Mouse (Mus musculus) neural tube, embryonic 11.5 days (tissue): ENCODE data around the gene Alg5. TPM values are rescaled to one million over a fixed set of nuclear protein-coding genes. Genes with fewer than 3 reads are reported as not detected.

ENCODE experiments used
- ATAC-seq: fragments of 200-750 bp; cut with Nextera tagmentation; 2 replicates; pipeline ENCODE4 v1.8.0; 2017; ENCODE audit warnings: moderate number of reproducible peaks, mild to moderate bottlenecking, moderate TSS enrichment, moderate library complexity; ENCODE audit not compliant: insufficient read depth, low FRiP score, low TSS enrichment
- DNase-seq: peaks from one replicate; pipeline ENCODE4 v3.0.0-alpha.2; 2015; ENCODE audit warnings: low spot score
- H3K27ac ChIP-seq: fragments of 300-500 bp; sonication (generic); 2 replicates; pipeline ENCODE4 v1.5.1; 2014; ENCODE audit warnings: low read depth, mild to moderate bottlenecking, low read length
- H3K27me3 ChIP-seq: fragments of 300-500 bp; sonication (generic); 2 replicates; pipeline ENCODE4 v1.6.1; 2014; ENCODE audit warnings: mild to moderate bottlenecking, low read length, mixed read lengths; ENCODE audit not compliant: control insufficient read depth, insufficient read depth
- H3K36me3 ChIP-seq: fragments of 300-500 bp; sonication (generic); 2 replicates; pipeline ENCODE4 v1.6.1; 2014; ENCODE audit warnings: mild to moderate bottlenecking, low read length, moderate library complexity, mixed read lengths; ENCODE audit not compliant: control insufficient read depth, insufficient read depth
- H3K4me1 ChIP-seq: fragments of 300-500 bp; sonication (generic); 2 replicates; pipeline ENCODE4 v1.6.1; 2014; ENCODE audit warnings: low read length, mixed read lengths; ENCODE audit not compliant: control insufficient read depth, insufficient read depth
- H3K4me2 ChIP-seq: fragments of 300-500 bp; sonication (generic); 2 replicates; pipeline ENCODE4 v1.6.1; 2014; ENCODE audit warnings: low read depth, mild to moderate bottlenecking, moderate library complexity
- H3K4me3 ChIP-seq: fragments of 300-500 bp; sonication (generic); 2 replicates; pipeline ENCODE4 v1.5.1; 2014; ENCODE audit warnings: low read depth, low read length
- H3K9ac ChIP-seq: fragments of 300-500 bp; sonication (generic); 2 replicates; pipeline ENCODE4 v1.6.1; 2014; ENCODE audit warnings: mild to moderate bottlenecking, low read length
- H3K9me3 ChIP-seq: fragments of 300-500 bp; sonication (generic); 2 replicates; pipeline ENCODE4 v1.6.1; 2016; ENCODE audit warnings: low read length; ENCODE audit not compliant: control insufficient read depth
- WGBS: fragments of 180-500 bp; shearing (Covaris S2); extraction: QIAGEN DNeasy Blood & Tissue Kit; methylation state at CpG from one replicate; pipeline ENCODE4 v1.1.7; 2014; 5-methylcytosine and 5-hydroxymethylcytosine counted together
- polyA plus RNA-seq: library from polyadenylated mRNA; unstranded; fragments of >200 nt; fragmentation: Nextera tagmentation; extraction: Ambion mirVana; gene quantifications from 2 replicates; pipeline ENCODE4 v1.2.1, GENCODE M21; 2014

Alg5 gene
- polyA plus RNA-seq, 1 experiment from 2014 or later, result 38.6 TPM

DNA sequence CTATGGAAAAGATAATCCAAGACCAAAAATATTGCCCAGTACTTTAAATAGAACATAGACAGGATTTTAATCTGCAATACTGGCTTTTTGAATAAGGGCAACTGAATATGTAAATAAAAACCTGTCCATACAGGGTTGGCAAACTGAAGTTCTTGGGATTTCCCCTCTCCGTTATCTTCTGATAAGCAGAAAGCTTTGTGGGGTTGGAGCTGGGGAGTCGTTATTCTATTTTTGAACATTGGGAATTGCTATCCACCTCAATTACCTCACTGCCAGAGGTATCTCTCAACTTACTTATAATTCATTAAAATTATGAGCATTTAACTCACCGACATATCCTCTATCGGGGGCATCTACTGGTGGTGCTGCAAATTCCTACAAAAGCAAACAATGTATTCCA, 3.0 kb upstream of the Alg5 start:
- DNase-seq (no peak), ATAC-seq (no peak)
- Histone ChIP-seq H3K9ac (no peak overlapping the region), H3K4me3 (no peak overlapping the region), H3K4me1 (peaks cover 5% of the 10 kb centered on the region; the same call in 1 of the 2 replicates), H3K27ac (no peak overlapping the region), H3K9me3 (no peaks in the 10 kb centered on the region), H3K4me2 (no peak overlapping the region), H3K36me3 (peaks cover 11% of the 10 kb centered on the region), H3K27me3 (no peaks in the 10 kb centered on the region)
- 92% methylated on average over 4 of the region's 4 CpGs for WGBS

DNA sequence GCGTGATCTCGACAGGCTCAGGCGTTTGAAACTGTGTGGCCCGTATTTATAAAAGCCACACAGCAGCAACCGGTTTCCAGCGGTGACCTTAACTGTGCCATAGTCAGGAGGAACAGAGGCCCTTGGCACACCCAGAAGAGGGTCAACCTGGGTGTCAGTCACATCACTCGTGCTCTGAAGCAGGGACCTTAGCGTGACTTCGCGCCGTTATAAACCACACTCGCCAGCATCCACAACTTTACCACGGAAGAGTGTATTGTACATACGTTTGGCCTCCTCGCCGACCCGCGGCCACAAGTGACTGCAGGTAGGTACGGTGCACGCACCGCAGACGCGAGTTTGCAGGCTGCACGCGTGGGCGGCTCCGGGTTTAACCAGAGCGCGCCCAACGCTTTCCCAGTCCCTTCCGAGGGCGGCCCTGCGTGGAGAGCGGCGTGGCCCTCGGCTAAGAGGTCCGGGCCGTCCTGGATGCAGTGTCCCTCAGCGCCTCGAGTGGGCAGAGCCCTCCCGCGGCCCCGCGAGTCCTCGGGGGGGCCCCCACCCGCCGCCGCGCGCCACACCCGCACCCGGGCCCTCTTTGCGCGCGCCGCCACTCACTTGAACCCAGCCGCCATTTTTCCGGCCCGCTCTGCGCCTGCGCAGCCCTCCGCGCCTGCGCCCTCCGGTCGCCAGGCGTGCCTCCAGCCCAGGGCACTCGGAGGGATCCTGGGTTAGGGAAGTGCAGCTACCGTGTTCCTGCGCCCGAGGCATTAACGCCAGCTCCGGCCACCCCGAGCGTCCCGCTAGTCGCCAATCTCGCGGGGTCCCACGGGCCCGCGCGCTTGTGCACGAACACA, 710 bp upstream of the Alg5 start:
- WGBS, result 0% methylated on average over 48 of the region's 84 CpGs
- H3K9ac ChIP-seq, result peak overlapping the region; percentile 96
- H3K27ac ChIP-seq, result peak overlapping the region; percentile 98
- H3K27me3 ChIP-seq, result no peaks in the 10 kb centered on the region
- H3K4me3 ChIP-seq, result peak overlapping the region; percentile 70
- peak; percentile 94 for ATAC-seq
- peaks cover 7% of the 10 kb centered on the region for H3K36me3 ChIP-seq
- no peaks in the 10 kb centered on the region for H3K9me3 ChIP-seq
- peak; percentile 93 for DNase-seq
- peak overlapping the region; percentile 73 for H3K4me2 ChIP-seq
- H3K4me1 ChIP-seq, result peaks cover 5% of the 10 kb centered on the region; the same call in 1 of the 2 replicates

DNA sequence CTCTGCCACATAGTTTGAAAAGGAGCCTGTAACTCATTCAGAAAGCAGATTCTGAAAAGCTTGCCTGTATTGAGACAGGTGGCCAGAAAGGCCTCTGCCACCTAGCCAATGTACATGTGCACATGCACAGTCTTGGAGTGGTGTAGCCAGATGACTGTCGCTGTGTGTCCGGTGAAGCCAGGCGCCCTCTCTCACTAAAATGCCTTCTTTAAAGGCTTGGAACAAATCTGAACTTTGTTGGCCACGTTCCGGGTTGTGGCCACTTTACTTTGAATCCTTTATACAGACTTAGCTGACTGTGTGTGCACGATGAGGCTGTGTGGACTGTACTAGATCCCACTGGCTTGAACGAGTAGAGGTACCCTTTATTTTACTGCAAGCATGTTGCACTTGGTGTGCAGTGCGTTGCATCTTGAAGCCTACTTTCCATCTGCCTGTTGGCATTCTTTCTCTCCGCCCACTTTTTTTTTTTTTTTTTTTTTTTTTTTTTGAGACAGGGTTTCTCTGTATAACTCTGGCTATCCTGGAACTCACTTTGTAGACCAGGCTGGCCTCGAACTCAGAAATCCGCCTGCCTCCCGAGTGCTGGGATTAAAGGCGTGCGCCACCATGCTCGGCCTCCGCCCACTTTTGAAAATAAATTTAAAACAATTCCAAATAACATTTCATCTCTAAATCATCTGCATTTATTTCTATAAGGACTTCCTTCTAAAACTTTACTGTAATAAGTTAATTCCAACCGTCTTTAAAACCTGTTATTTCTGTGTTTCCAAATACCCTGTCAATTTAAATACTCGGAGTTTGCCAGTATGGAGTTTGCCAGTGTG, 975 bp downstream of the Alg5 start:
- Histone ChIP-seq H3K9me3 (no peaks in the 10 kb centered on the region), H3K4me2 (peak overlapping the region; percentile 73), H3K36me3 (peaks cover 4% of the 10 kb centered on the region), H3K4me1 (peaks cover 5% of the 10 kb centered on the region; the same call in 1 of the 2 replicates), H3K9ac (peak overlapping the region; percentile 96), H3K4me3 (peak overlapping the region; percentile 70), H3K27me3 (no peaks in the 10 kb centered on the region), H3K27ac (peak overlapping the region; percentile 98; the same call in 1 of the 2 replicates)
- peak; percentile 44 for DNase-seq
- ATAC-seq, result no peak
- 67% methylated on average over 18 of the region's 18 CpGs for WGBS

DNA sequence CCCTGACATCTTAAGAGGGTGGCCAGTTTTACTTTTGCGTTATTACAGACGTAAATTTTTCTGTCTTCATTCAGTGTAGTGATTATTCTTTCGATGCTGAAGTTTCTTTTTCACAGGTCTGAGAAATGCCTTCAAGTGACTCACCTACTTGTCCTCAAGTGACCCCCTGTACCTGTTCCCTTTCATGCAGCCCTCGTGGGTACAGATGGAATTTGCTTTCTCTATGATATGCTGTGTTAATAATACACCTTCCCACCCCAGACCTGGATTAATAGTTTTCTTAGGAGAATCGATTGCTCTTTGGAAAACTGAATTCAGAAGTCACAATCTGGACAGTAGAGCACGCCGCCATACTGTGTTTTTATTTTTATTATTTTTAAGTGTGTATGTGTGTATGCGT, 2.0 kb downstream of the Alg5 start:
- no peak overlapping the region for H3K9ac ChIP-seq
- ATAC-seq, result no peak
- no peak for DNase-seq
- peaks cover 5% of the 10 kb centered on the region; the same call in 1 of the 2 replicates for H3K4me1 ChIP-seq
- H3K4me2 ChIP-seq, result no peak overlapping the region
- H3K4me3 ChIP-seq, result no peak overlapping the region
- no peak overlapping the region for H3K27ac ChIP-seq
- WGBS, result 98% methylated on average over 8 of the region's 8 CpGs
- H3K36me3 ChIP-seq, result peaks cover 8% of the 10 kb centered on the region
- no peaks in the 10 kb centered on the region for H3K27me3 ChIP-seq
- no peaks in the 10 kb centered on the region for H3K9me3 ChIP-seq

DNA sequence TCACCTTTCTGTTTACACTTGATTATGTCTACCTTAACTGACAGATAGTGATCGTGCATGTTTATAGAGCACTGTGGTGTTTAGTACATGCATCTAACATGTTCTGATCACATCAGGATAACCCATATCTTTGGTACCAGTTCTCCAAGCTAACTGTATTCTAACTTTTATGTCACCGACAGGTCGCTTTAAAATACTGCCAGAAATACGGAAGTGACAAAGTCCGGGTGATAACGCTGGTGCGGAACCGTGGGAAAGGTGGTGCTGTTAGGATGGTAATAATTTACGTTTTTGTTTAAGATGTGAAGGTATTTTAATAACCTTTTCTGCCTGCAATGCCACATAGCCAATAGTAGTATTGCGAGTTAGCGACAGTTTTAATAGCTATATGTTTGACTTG, 6.6 kb downstream of the Alg5 start:
- H3K9ac ChIP-seq, result no peak overlapping the region
- H3K4me2 ChIP-seq, result no peak overlapping the region
- no peaks in the 10 kb centered on the region for H3K4me1 ChIP-seq
- H3K27ac ChIP-seq, result no peak overlapping the region
- H3K4me3 ChIP-seq, result no peak overlapping the region
- no peak for ATAC-seq
- DNase-seq, result no peak
- H3K36me3 ChIP-seq, result peaks cover 14% of the 10 kb centered on the region
- H3K9me3 ChIP-seq, result no peaks in the 10 kb centered on the region
- WGBS, result 97% methylated on average over 11 of the region's 11 CpGs
- H3K27me3 ChIP-seq, result no peaks in the 10 kb centered on the region

DNA sequence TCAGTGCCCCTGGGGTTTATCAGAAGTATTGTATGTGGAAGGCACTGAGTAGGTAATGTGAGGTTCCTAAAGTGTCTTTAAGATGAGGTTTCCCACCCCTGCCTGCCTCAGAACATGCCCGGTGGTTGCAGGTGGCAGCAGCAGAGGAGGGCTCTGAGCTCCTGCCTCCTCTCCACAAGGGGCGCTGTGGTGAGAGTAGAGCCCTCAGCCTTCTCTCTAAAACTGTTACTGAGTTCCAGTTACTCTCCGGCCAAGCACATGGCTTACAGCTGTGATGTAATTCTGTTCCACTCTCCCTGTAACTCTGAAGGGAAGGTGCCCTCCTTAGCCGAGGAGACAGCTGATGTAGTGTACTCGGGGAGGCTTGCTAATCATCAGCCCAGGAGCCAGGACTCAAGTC, 10.5 kb downstream of the Alg5 start:
- Histone ChIP-seq H3K4me3 (no peak overlapping the region), H3K27ac (no peak overlapping the region), H3K4me2 (no peak overlapping the region), H3K4me1 (no peaks in the 10 kb centered on the region), H3K36me3 (peaks cover 29% of the 10 kb centered on the region), H3K27me3 (no peaks in the 10 kb centered on the region), H3K9me3 (no peaks in the 10 kb centered on the region), H3K9ac (no peak overlapping the region)
- WGBS, result 74% methylated on average over 5 of the region's 5 CpGs
- DNase-seq (no peak), ATAC-seq (no peak)

DNA sequence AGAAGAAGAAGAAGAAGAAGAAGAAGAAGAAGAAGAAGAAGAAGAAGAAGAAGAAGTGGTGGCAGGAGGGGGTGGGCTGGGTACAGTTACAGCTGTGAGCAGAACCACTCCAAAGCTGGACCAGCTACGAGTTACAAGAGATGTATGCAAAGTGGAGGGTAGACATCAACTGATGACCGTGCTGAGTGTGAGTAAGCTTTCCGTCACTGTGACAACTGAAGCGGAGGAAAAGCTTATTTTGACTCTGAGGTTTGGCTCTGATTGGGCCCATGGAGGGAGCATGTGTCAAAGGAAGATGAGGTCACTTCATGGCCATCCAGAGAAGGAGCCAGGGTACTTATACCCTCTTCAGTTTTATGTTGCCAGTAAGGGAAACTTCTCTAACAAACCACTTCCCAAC, 18.1 kb downstream of the Alg5 start:
- H3K4me2 ChIP-seq, result no peak overlapping the region

DNA sequence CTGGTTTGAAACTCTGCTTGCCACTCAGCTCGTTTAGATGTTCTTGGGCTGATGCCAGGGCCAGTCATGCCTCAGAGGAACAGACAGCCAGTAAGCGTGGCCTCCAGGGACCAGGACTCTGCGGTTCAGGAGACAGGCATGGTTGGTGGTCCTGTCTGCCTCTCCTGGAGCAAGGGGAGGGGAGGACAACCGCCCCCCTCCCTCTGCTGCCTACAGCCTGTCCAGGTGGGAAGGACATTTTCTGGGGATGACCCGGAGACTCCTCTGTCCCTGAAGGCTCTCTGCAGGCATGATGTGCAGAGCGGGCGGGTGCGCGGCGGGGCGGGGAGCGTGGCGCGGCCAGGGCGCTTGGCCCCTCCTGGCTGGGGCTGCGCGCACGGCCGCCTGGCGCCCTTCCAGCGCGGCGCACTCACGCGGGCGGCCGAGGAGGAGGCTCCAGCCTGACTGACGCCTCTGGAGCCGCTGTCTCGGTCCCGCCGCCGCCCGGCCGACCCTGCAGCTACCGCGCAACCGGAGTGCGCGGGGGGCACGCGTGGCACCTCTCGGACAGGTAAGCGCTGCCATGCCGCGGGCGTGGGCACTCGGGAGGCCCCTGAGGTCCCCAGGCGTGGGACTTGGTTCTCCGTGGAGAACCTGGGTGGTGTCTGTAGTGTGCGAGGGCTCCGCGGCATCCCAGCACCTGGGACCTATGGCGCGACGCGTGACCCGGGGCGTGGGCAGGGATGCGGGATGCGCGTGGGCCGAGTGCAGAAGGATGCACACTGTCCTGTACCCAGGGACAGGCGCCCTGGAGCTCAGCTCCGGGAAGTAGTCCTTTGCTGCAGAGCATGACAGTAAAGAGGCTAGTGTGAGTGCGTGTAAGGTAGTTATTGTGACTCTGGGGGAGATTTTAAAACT, 20.1 kb downstream of the Alg5 start, which contains the start of gene Smad9:
Gene Smad9, plus strand, starts transcription at position 438 of the 897 bp plus-strand sequence.
- peak; percentile 75 for DNase-seq
- Histone ChIP-seq H3K4me3 (peak within 1 kb of the TSS; percentile 59), H3K4me1 (peaks cover 5% of the 10 kb centered on the region; the same call in 1 of the 2 replicates), H3K4me2 (peak within 1 kb of the TSS; percentile 100), H3K27ac (no peak within 1 kb of the TSS), H3K9ac (peak within 1 kb of the TSS; percentile 47), H3K27me3 (peaks cover 15% of the 10 kb centered on the region; the same call in 1 of the 2 replicates), H3K9me3 (no peaks in the 10 kb centered on the region), H3K36me3 (no peaks in the 10 kb centered on the region; the same call in 1 of the 2 replicates)
- ATAC-seq, result peak; percentile 60; the same call in 1 of the 2 replicates
- WGBS, result 2% methylated on average over 58 of the region's 66 CpGs

More for the DNA sequence above, 18.1 kb downstream of the Alg5 start:
- Histone ChIP-seq H3K4me1 (peaks cover 5% of the 10 kb centered on the region; the same call in 1 of the 2 replicates), H3K9ac (no peak overlapping the region), H3K27ac (no peak overlapping the region), H3K27me3 (peaks cover 15% of the 10 kb centered on the region; the same call in 1 of the 2 replicates), H3K36me3 (peaks cover 6% of the 10 kb centered on the region; the same call in 1 of the 2 replicates), H3K4me3 (no peak overlapping the region), H3K9me3 (no peaks in the 10 kb centered on the region)
- WGBS, result 82% methylated on average over 4 of the region's 4 CpGs
- no peak for ATAC-seq
- DNase-seq, result no peak
